Comparison of ENCODE assay signal across 11 mouse cellular contexts in the genomic region with DNA sequence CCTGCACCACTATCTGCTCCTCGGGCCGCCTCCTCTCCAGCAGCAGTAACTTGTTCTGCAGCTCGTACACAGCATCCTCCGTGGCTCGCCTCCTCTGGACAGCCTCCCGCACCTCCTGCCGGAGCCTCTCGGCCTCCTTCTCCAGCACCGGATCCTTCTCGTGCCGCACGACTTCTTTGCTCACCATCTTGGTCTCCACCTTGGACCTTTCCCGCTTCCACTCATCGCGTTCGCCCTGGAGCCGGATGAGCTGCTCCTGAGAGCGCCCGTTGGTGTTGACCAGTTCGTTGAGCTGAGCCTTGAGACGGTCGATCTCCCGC. TPM values are rescaled to one million over a fixed set of nuclear protein-coding genes. Genes with fewer than 3 reads are reported as not detected.
DNase-seq lines count a peak whose midpoint lies in the region; ATAC-seq and TF ChIP-seq lines count a peak whose summit lies in the region.
"Had no signal": no experiment of that assay in that cellular context is flagged by ENCODE, and none has a peak within 500 bp of the region (broad histone marks: within the 10 kb centered on the region; RNA-seq: fewer than 3 reads in every experiment).

No protein-coding gene starts in this region.

- peak overlapping the region; percentile 38; the same call in 1 of the 2 replicates for H3K4me3 ChIP-seq in layer of hippocampus, adult 2 months
- peak overlapping the region; percentile 27 for H3K4me3 ChIP-seq in forebrain, embryonic 11.5 days (ENCODE audit: low read depth, low read length)
- peak overlapping the region; percentile 29 for H3K4me3 ChIP-seq in limb, embryonic 11.5 days (ENCODE audit: low read depth, low read length)
- peak overlapping the region; percentile 30 for H3K4me3 ChIP-seq in neural tube, embryonic 15.5 days (replicated peaks)

- no peaks in the 10 kb centered on the region for H3K36me3 ChIP-seq in forebrain, embryonic 11.5 days (ENCODE audit: control insufficient read depth, insufficient read depth, low read length)
- no peaks in the 10 kb centered on the region for H3K36me3 ChIP-seq in limb, embryonic 11.5 days (ENCODE audit: control insufficient read depth, insufficient read depth, low read length)
- H3K36me3 ChIP-seq in neural tube, embryonic 15.5 days: no peaks in the 10 kb centered on the region

- no peak for DNase-seq in layer of hippocampus, adult 2 months (ENCODE audit: low spot score in 2 of 2)
- DNase-seq in layer of hippocampus, adult 11-12 months (ENCODE audit: low spot score): no peak
- no peak for DNase-seq in forebrain, embryonic 11.5 days (ENCODE audit: low spot score)
- DNase-seq in limb, embryonic 11.5 days (ENCODE audit: low spot score): peak; percentile 73
- no peak for DNase-seq in layer of hippocampus, postnatal 25 days (ENCODE audit: extremely low spot score in 1 of 2, low spot score in 1 of 2)
- no peak for DNase-seq in cerebellum, adult 9-10 months
- DNase-seq: cerebellum, adult 18-20 months; gastrocnemius, postnatal 36 days had no signal

- no peak for ATAC-seq in forebrain, embryonic 11.5 days (replicated peaks; ENCODE audit: low FRiP score)
- ATAC-seq in limb, embryonic 11.5 days (ENCODE audit: insufficient number of reproducible peaks, low FRiP score, low TSS enrichment, low read depth): no peak
- no peak for ATAC-seq in neural tube, embryonic 15.5 days (ENCODE audit: low FRiP score)
- no peak for ATAC-seq in megakaryocyte progenitor cell, adult 5-6 weeks (replicated peaks; ENCODE audit: poor library complexity)
- ATAC-seq: Patski had no signal

- no peak for TF ChIP-seq CTCF in layer of hippocampus, adult 2 months (conservative IDR thresholded peaks at IDR 0.05)

- peak overlapping the region; percentile 53 for H3K4me2 ChIP-seq in forebrain, embryonic 11.5 days (ENCODE audit: low read depth, low read length, severe bottlenecking)
- peak overlapping the region; percentile 72 for H3K4me2 ChIP-seq in limb, embryonic 11.5 days (ENCODE audit: low read depth, severe bottlenecking)
- H3K4me2 ChIP-seq in neural tube, embryonic 15.5 days: peak overlapping the region; percentile 57

- no peak overlapping the region for H3K9ac ChIP-seq in forebrain, embryonic 11.5 days (ENCODE audit: low read length)
- peak overlapping the region; percentile 53 for H3K9ac ChIP-seq in limb, embryonic 11.5 days (ENCODE audit: low read length)
- no peak overlapping the region; the same call in 1 of the 2 replicates for H3K9ac ChIP-seq in neural tube, embryonic 15.5 days (replicated peaks)

- 15% methylated on average over 23 of the region's 23 CpGs for WGBS in forebrain, embryonic 11.5 days
- 9% methylated on average over 23 of the region's 23 CpGs for WGBS in limb, embryonic 11.5 days
- 19% methylated on average over 23 of the region's 23 CpGs for WGBS in neural tube, embryonic 15.5 days

- H3K27ac ChIP-seq in layer of hippocampus, adult 2 months: no peak overlapping the region; the same call in 1 of the 2 replicates
- H3K27ac ChIP-seq in forebrain, embryonic 11.5 days (ENCODE audit: low read depth, low read length): no peak overlapping the region
- H3K27ac ChIP-seq in limb, embryonic 11.5 days (replicated peaks; ENCODE audit: low read depth, low read length): no peak overlapping the region
- no peak overlapping the region for H3K27ac ChIP-seq in neural tube, embryonic 15.5 days (replicated peaks)

- H3K9me3 ChIP-seq in forebrain, embryonic 11.5 days (ENCODE audit: control insufficient read depth, low read length): no peaks in the 10 kb centered on the region; the same call in 1 of the 2 replicates
- no peaks in the 10 kb centered on the region; the same call in 1 of the 2 replicates for H3K9me3 ChIP-seq in limb, embryonic 11.5 days (ENCODE audit: control insufficient read depth, low read length)
- no peaks in the 10 kb centered on the region for H3K9me3 ChIP-seq in neural tube, embryonic 15.5 days (replicated peaks)

- peaks cover 6% of the 10 kb centered on the region; the same call in 1 of the 2 replicates for H3K4me1 ChIP-seq in forebrain, embryonic 11.5 days (replicated peaks; ENCODE audit: control insufficient read depth, insufficient read depth, low read length)
- H3K4me1 ChIP-seq in limb, embryonic 11.5 days (ENCODE audit: control insufficient read depth, insufficient read depth, low read length): peaks cover 6% of the 10 kb centered on the region; the same call in 1 of the 2 replicates
- H3K4me1 ChIP-seq in neural tube, embryonic 15.5 days: peaks cover 34% of the 10 kb centered on the region

- peaks cover 30% of the 10 kb centered on the region for H3K27me3 ChIP-seq in forebrain, embryonic 11.5 days (ENCODE audit: control insufficient read depth, insufficient read depth, low read length)
- peaks cover 27% of the 10 kb centered on the region for H3K27me3 ChIP-seq in limb, embryonic 11.5 days (ENCODE audit: control insufficient read depth, insufficient read depth, low read length)
- H3K27me3 ChIP-seq in neural tube, embryonic 15.5 days (replicated peaks): peaks cover 43% of the 10 kb centered on the region
- H3K27me3 ChIP-seq: Patski had no signal

RNA-seq across cellular contexts. Expression of a gene that starts 15.2 kb away (rescaled TPM):
- under 1 TPM; 0.67 to 0.93 TPM for total RNA-seq in layer of hippocampus, adult 2 months (2021)
- polyA plus RNA-seq in forebrain, embryonic 11.5 days (2014; fragmentation: Nextera tagmentation; extraction: Ambion mirVana): 0.61 and 0.80 TPM in 2 replicates
- polyA plus RNA-seq in limb, embryonic 11.5 days (2014; fragmentation: Nextera tagmentation; extraction: Ambion mirVana): 1.1 and 1.2 TPM in 2 replicates
- polyA plus RNA-seq in neural tube, embryonic 15.5 days (2015; fragmentation: Nextera tagmentation; extraction: Ambion mirVana): 1.00 and 1.9 TPM in 2 replicates
- total RNA-seq in layer of hippocampus, postnatal 25 days (2021): under 1 TPM; 0.26 to 0.59 TPM
- total RNA-seq in megakaryocyte progenitor cell, adult 5-6 weeks (2015): 0.05 and 0.24 TPM in 2 replicates
- 1.2 and 2.0 TPM in 2 replicates for total RNA-seq in megakaryocyte progenitor cell, adult 5-6 weeks (2017)

RNA-seq across cellular contexts. Expression of a gene that starts 23.9 kb away (rescaled TPM):
- total RNA-seq in layer of hippocampus, adult 2 months (2021): 100 to 1,000 TPM; 124 to 126 TPM
- polyA plus RNA-seq in forebrain, embryonic 11.5 days (2014; fragmentation: Nextera tagmentation; extraction: Ambion mirVana): 28.0 and 30.2 TPM in 2 replicates
- polyA plus RNA-seq in limb, embryonic 11.5 days (2014; fragmentation: Nextera tagmentation; extraction: Ambion mirVana): 19.1 and 19.4 TPM in 2 replicates
- polyA plus RNA-seq in neural tube, embryonic 15.5 days (2015; fragmentation: Nextera tagmentation; extraction: Ambion mirVana): 58.1 and 61.7 TPM in 2 replicates
- 100 to 1,000 TPM; 117 to 118 TPM for total RNA-seq in layer of hippocampus, postnatal 25 days (2021)
- 16.2 and 17.0 TPM in 2 replicates for total RNA-seq in megakaryocyte progenitor cell, adult 5-6 weeks (2015)
- total RNA-seq in megakaryocyte progenitor cell, adult 5-6 weeks (2017): 15.6 and 15.9 TPM in 2 replicates

RNA-seq across cellular contexts. Expression of a gene that starts 24.0 kb away (rescaled TPM):
- 10 to 100 TPM; 39.6 to 40.1 TPM for total RNA-seq in layer of hippocampus, adult 2 months (2021)
- polyA plus RNA-seq in forebrain, embryonic 11.5 days (2014; fragmentation: Nextera tagmentation; extraction: Ambion mirVana): 48.5 and 55.4 TPM in 2 replicates
- polyA plus RNA-seq in limb, embryonic 11.5 days (2014; fragmentation: Nextera tagmentation; extraction: Ambion mirVana): 56.7 and 62.5 TPM in 2 replicates
- polyA plus RNA-seq in neural tube, embryonic 15.5 days (2015; fragmentation: Nextera tagmentation; extraction: Ambion mirVana): 90.4 and 93.5 TPM in 2 replicates
- 10 to 100 TPM; 41.4 to 45.1 TPM for total RNA-seq in layer of hippocampus, postnatal 25 days (2021)
- total RNA-seq in megakaryocyte progenitor cell, adult 5-6 weeks (2015): 63.8 and 66.9 TPM in 2 replicates
- 21.4 and 41.1 TPM in 2 replicates for total RNA-seq in megakaryocyte progenitor cell, adult 5-6 weeks (2017)

RNA-seq across cellular contexts. Expression of a gene that starts 51.3 kb away (rescaled TPM):
- 10 to 100 TPM; 63.7 to 64.1 TPM for total RNA-seq in layer of hippocampus, adult 2 months (2021)
- polyA plus RNA-seq in forebrain, embryonic 11.5 days (2014; fragmentation: Nextera tagmentation; extraction: Ambion mirVana): 81.2 and 83.6 TPM in 2 replicates
- 88.2 and 96.9 TPM in 2 replicates for polyA plus RNA-seq in limb, embryonic 11.5 days (2014; fragmentation: Nextera tagmentation; extraction: Ambion mirVana)
- polyA plus RNA-seq in neural tube, embryonic 15.5 days (2015; fragmentation: Nextera tagmentation; extraction: Ambion mirVana): 64.2 and 77.9 TPM in 2 replicates
- 10 to 100 TPM; 61.5 to 61.7 TPM for total RNA-seq in layer of hippocampus, postnatal 25 days (2021)
- 59.1 and 65.6 TPM in 2 replicates for total RNA-seq in megakaryocyte progenitor cell, adult 5-6 weeks (2015)
- total RNA-seq in megakaryocyte progenitor cell, adult 5-6 weeks (2017): 63.1 and 67.3 TPM in 2 replicates

RNA-seq across cellular contexts. Expression of a gene that starts 54.7 kb away (rescaled TPM):
- total RNA-seq in layer of hippocampus, adult 2 months (2021): 10 to 100 TPM; 91.6 to 96.4 TPM
- polyA plus RNA-seq in forebrain, embryonic 11.5 days (2014; fragmentation: Nextera tagmentation; extraction: Ambion mirVana): 52.8 and 60.3 TPM in 2 replicates
- polyA plus RNA-seq in limb, embryonic 11.5 days (2014; fragmentation: Nextera tagmentation; extraction: Ambion mirVana): 28.2 and 35.0 TPM in 2 replicates
- polyA plus RNA-seq in neural tube, embryonic 15.5 days (2015; fragmentation: Nextera tagmentation; extraction: Ambion mirVana): 44.2 and 48.5 TPM in 2 replicates
- 10 to 100 TPM; 74.6 to 96.0 TPM for total RNA-seq in layer of hippocampus, postnatal 25 days (2021)
- 9.6 and 10.0 TPM in 2 replicates for total RNA-seq in megakaryocyte progenitor cell, adult 5-6 weeks (2015)
- total RNA-seq in megakaryocyte progenitor cell, adult 5-6 weeks (2017): 14.2 and 23.8 TPM in 2 replicates

Comparison
In these comparisons a context has a peak if more than half of its experiments do, and no peak if none do; other contexts are left out.
1. RNA of a gene that starts 23.9 kb away (total RNA-seq): 124 to 126 TPM in layer of hippocampus, adult 2 months and 117 to 118 TPM in layer of hippocampus, postnatal 25 days; 15.6 to 17.0 TPM in megakaryocyte progenitor cell, adult 5-6 weeks; every median in the first group is over 4 times any median in the second.
2. Peak in every context shown above with its lines, with median percentiles within 50 percentile points of each other: H3K4me3 ChIP-seq and H3K4me2 ChIP-seq.